Mouse (Mus musculus) heart, embryonic 13.5 days (tissue): ENCODE data around the gene Gtsf1. TPM values are rescaled to one million over a fixed set of nuclear protein-coding genes. Genes with fewer than 3 reads are reported as not detected.
"Not testable (repeated sequence)": the region's sequence is repeated elsewhere in the genome, so short reads cannot be mapped to it uniquely, and the experiment has no call there.

Experiments used
- ATAC-seq: fragments of 200-750 bp; cut with Nextera tagmentation; 2 replicates; pipeline ENCODE4 v1.8.0; 2017; ENCODE audit warnings: moderate TSS enrichment; ENCODE audit not compliant: insufficient number of reproducible peaks, low FRiP score, low TSS enrichment; ENCODE audit errors: extremely low read depth
- H3K27ac ChIP-seq: fragments of 300-500 bp; sonication (generic); replicated peaks from 2 replicates; pipeline ENCODE4 v1.5.1; 2015; ENCODE audit warnings: moderate library complexity, mild to moderate bottlenecking, inconsistent platforms
- H3K27me3 ChIP-seq: fragments of 300-500 bp; sonication (generic); replicated peaks from 2 replicates; pipeline ENCODE4 v1.6.1; 2015; ENCODE audit warnings: mild to moderate bottlenecking, inconsistent platforms
- H3K36me3 ChIP-seq: fragments of 300-500 bp; sonication (generic); 2 replicates; pipeline ENCODE4 v1.6.1; 2015; ENCODE audit warnings: mild to moderate bottlenecking, inconsistent platforms
- H3K4me1 ChIP-seq: fragments of 300-500 bp; sonication (generic); 2 replicates; pipeline ENCODE4 v1.6.1; 2015; ENCODE audit warnings: inconsistent platforms
- H3K4me2 ChIP-seq: fragments of 300-500 bp; sonication (generic); 2 replicates; pipeline ENCODE4 v1.6.1; 2015; ENCODE audit warnings: inconsistent platforms, mild to moderate bottlenecking, moderate library complexity
- H3K4me3 ChIP-seq: fragments of 300-500 bp; sonication (generic); 2 replicates; pipeline ENCODE4 v1.5.1; 2015; ENCODE audit warnings: moderate library complexity, mild to moderate bottlenecking, inconsistent platforms
- H3K9ac ChIP-seq: fragments of 300-500 bp; sonication (generic); 2 replicates; pipeline ENCODE4 v1.6.1; 2015; ENCODE audit warnings: inconsistent platforms, mild to moderate bottlenecking, moderate library complexity
- H3K9me3 ChIP-seq: fragments of 300-500 bp; sonication (generic); 2 replicates; pipeline ENCODE4 v1.6.1; 2016; ENCODE audit warnings: inconsistent platforms
- WGBS: fragments of 180-500 bp; shearing (Covaris S2); methylation state at CpG from one replicate; pipeline ENCODE4 v1.1.7; 2015; ENCODE audit warnings: mixed read lengths; 5-methylcytosine and 5-hydroxymethylcytosine counted together
- polyA plus RNA-seq: library from polyadenylated mRNA; unstranded; fragments of >200 nt; fragmentation: Nextera tagmentation; extraction: Ambion mirVana; gene quantifications from 2 replicates; pipeline ENCODE4 v1.2.1, GENCODE M21; 2015

The Gtsf1 gene
- 41.5 and 52.4 TPM in 2 replicates for polyA plus RNA-seq

GRCm38 (mm10) chr15:103430241-103430640, at the start of gene Gtsf1:
Gene Gtsf1 (minus strand): TSS chr15:103430470.
- 82% methylated on average over 16 of the region's 16 CpGs for WGBS
- Histone ChIP-seq H3K27me3 (no peaks in the 10 kb centered on the region), H3K9ac (no peak within 1 kb of the TSS), H3K27ac (no peak within 1 kb of the TSS), H3K4me2 (no peak within 1 kb of the TSS), H3K36me3 (no peaks in the 10 kb centered on the region), H3K4me1 (no peaks in the 10 kb centered on the region), H3K4me3 (no peak within 1 kb of the TSS), H3K9me3 (no peaks in the 10 kb centered on the region)
- ATAC-seq = no peak

DNA sequence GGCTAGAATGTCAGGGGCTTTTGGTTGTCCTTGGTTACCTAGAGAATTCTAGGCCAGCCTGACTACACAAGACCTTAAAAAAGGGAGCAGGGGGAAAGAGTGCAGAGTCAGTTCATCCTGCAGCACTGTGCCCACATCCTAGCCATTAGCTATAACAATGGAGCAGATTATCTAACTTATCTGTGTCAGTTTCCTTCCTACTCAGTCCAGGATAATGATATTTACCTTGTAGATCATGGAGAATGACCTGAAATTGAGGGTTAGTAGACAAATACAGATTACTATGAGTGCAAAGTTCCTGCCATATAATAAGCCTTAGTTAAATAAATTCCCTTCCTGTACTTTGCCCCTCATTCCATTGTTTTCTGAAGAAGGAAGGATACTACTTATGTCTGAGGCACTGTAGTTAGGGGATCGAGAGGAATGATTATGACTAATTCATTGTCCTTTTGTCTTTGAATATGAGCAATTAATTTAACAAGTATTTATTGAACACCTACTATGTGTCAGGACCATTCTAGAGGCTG, 48.9 kb upstream of the Gtsf1 start:
- H3K36me3 ChIP-seq = no peaks in the 10 kb centered on the region
- ATAC-seq = no peak
- WGBS = 59% methylated on average over 1 of the region's 1 CpGs
- H3K4me3 ChIP-seq = no peak overlapping the region
- H3K27ac ChIP-seq = no peak overlapping the region
- no peak overlapping the region for H3K4me2 ChIP-seq
- H3K9ac ChIP-seq = no peak overlapping the region
- no peaks in the 10 kb centered on the region for H3K27me3 ChIP-seq
- H3K9me3 ChIP-seq = no peaks in the 10 kb centered on the region
- H3K4me1 ChIP-seq = no peaks in the 10 kb centered on the region

DNA sequence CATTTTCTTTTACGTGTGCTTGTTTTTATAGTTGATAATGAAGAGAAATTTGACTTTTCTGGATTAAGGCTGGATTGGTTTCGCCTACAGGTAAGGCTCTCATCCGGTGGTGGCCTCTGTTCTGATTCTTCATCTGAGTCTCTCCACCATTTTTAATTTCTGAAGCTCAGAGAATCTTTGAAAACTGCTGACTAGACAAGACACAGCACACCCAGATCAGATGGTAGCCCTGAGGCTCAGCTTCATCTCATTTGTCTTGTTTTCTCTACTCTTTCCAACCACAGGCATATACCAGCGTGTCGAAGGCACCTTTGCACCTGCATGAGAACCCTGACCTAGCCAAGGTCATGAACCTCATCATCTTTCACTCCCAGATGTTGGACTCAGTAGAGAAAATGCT, 43.5 kb upstream of the Gtsf1 start:
- Histone ChIP-seq H3K27ac (no peak overlapping the region), H3K36me3 (no peaks in the 10 kb centered on the region), H3K9ac (no peak overlapping the region), H3K9me3 (no peaks in the 10 kb centered on the region), H3K4me2 (no peak overlapping the region), H3K27me3 (no peaks in the 10 kb centered on the region), H3K4me3 (no peak overlapping the region), H3K4me1 (peaks cover 13% of the 10 kb centered on the region)
- 79% methylated on average over 5 of the region's 5 CpGs for WGBS
- ATAC-seq = no peak

- Histone ChIP-seq H3K9me3 (no peaks in the 10 kb centered on the region), H3K4me3 (no peak overlapping the region), H3K4me2 (no peak overlapping the region), H3K9ac (no peak overlapping the region), H3K27ac (no peak overlapping the region), H3K27me3 (no peaks in the 10 kb centered on the region), H3K4me1 (peaks cover 13% of the 10 kb centered on the region), H3K36me3 (no peaks in the 10 kb centered on the region)
- WGBS = 77% methylated on average over 7 of the region's 7 CpGs
- no peak for ATAC-seq
These were observed 42.9 kb upstream of the Gtsf1 start for GRCm38 (mm10) chr15:103473182-103473581.

DNA sequence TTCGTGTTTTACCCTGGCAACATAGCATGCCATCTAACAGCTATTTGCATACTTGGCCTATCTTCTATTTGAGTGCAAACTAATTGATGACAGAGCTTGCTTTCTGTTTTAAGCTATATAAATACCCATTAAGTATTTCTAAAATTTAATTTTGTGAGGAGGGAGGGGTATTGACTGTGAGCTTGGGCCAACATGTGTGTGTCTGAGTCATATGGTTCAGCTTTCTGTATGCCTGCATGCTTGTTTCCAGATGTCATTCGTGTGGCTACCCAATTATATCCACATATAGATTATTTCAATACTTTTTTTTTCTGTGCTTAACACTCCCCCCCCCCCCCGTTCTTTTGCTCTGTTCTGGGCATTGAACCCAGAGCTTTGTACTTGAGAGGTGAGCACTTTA, 42.0 kb upstream of the Gtsf1 start:
- Histone ChIP-seq H3K9me3 (no peaks in the 10 kb centered on the region), H3K27ac (no peak overlapping the region), H3K4me1 (peaks cover 13% of the 10 kb centered on the region), H3K36me3 (no peaks in the 10 kb centered on the region), H3K4me2 (no peak overlapping the region), H3K4me3 (no peak overlapping the region), H3K9ac (no peak overlapping the region), H3K27me3 (no peaks in the 10 kb centered on the region)
- WGBS = 74% methylated on average over 3 of the region's 3 CpGs
- ATAC-seq = no peak

- H3K27me3 ChIP-seq = no peaks in the 10 kb centered on the region
- H3K9me3 ChIP-seq = no peaks in the 10 kb centered on the region
- 67% methylated on average over 7 of the region's 7 CpGs for WGBS
- H3K36me3 ChIP-seq = no peaks in the 10 kb centered on the region
- no peak for ATAC-seq
- H3K4me2 ChIP-seq = no peak overlapping the region
- H3K27ac ChIP-seq = no peak overlapping the region
- H3K4me1 ChIP-seq = peaks cover 13% of the 10 kb centered on the region
- H3K4me3 ChIP-seq = no peak overlapping the region
- no peak overlapping the region for H3K9ac ChIP-seq
These were observed 41.4 kb upstream of the Gtsf1 start for GRCm38 (mm10) chr15:103471488-103472194.

- no peak for ATAC-seq
- 63% methylated on average over 7 of the region's 7 CpGs for WGBS
- no peak overlapping the region for H3K4me2 ChIP-seq
These were observed 32.4 kb upstream of the Gtsf1 start for GRCm38 (mm10) chr15:103462539-103463261.

DNA sequence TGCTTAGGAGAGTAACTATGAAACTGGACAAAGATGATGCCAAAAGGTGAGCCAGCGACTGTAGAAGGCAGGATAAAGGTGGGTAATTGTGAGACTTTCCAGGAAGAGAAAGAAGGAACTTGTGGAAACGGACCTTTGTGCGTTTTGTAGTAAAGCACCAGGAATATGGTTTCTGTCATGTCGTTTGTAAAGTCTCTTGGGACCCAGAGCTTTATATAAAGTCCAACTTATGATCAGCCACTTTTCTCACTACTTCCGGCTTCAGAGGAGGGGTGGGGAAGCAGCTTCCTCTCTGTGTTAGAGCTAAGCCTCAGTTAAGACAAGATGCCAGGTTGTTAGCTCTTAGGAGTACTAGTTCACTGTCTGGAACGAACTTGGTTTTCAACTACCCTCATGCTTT, 24.2 kb upstream of the Gtsf1 start:
- Histone ChIP-seq H3K4me2 (no peak overlapping the region), H3K27ac (no peak overlapping the region), H3K27me3 (no peaks in the 10 kb centered on the region), H3K4me1 (no peaks in the 10 kb centered on the region), H3K36me3 (no peaks in the 10 kb centered on the region), H3K9me3 (no peaks in the 10 kb centered on the region), H3K9ac (no peak overlapping the region), H3K4me3 (no peak overlapping the region)
- 79% methylated on average over 6 of the region's 6 CpGs for WGBS
- ATAC-seq = no peak

More at GRCm38 (mm10) chr15:103462539-103463261, 32.4 kb upstream of the Gtsf1 start:
- H3K27ac ChIP-seq = no peak overlapping the region
- no peaks in the 10 kb centered on the region for H3K27me3 ChIP-seq
- H3K9me3 ChIP-seq = no peaks in the 10 kb centered on the region
- no peaks in the 10 kb centered on the region for H3K4me1 ChIP-seq
- H3K36me3 ChIP-seq = no peaks in the 10 kb centered on the region
- H3K4me3 ChIP-seq = no peak overlapping the region
- H3K9ac ChIP-seq = no peak overlapping the region

DNA sequence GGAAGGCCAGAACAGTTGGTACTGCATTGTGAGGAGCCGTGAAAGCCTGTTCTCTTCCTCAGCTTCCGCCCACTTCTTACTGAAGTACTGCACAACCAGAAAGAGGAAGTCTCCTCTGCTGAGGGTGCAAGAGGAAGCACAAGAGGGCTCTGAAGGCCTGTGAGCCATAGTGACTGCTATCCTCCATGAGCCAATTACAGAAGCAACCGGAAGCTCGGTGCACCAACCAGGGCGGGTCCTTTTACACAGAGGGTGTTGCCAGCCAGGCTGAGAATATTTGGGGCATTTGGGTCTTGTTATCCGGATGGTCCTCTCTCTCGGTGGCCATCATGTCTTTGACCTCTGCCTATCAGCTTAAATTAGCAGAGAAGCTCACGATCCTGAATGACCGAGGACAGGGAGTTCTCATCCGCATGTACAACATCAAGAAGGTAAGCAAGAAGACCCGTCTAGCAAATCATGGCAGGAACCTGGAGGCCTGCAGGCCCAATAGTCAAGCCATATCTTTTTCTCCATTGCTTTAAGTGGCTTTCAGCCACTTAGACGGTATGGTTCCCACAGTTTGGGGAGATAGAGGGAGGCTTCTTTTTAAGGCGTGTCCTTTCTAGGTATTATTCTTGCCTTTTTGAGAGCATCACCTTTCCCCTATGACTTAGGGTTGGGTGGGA, 23.4 kb upstream of the Gtsf1 start, which contains the start of gene Nckap1l:
Gene Nckap1l, plus strand, starts transcription at position 244 of the 668 bp plus-strand sequence.
- Histone ChIP-seq H3K27ac (no peak within 1 kb of the TSS), H3K36me3 (no peaks in the 10 kb centered on the region), H3K27me3 (no peaks in the 10 kb centered on the region), H3K9ac (no peak within 1 kb of the TSS), H3K9me3 (no peaks in the 10 kb centered on the region), H3K4me2 (no peak within 1 kb of the TSS), H3K4me1 (no peaks in the 10 kb centered on the region), H3K4me3 (no peak within 1 kb of the TSS)
- WGBS = 73% methylated on average over 13 of the region's 13 CpGs
- ATAC-seq = no peak

GRCm38 (mm10) chr15:103448369-103448768, 18.1 kb upstream of the Gtsf1 start, which contains the start of gene Gtsf2:
Gene Gtsf2 (minus strand): TSS chr15:103448469.
- Histone ChIP-seq H3K27ac (no peak within 1 kb of the TSS), H3K9ac (no peak within 1 kb of the TSS), H3K4me3 (no peak within 1 kb of the TSS), H3K36me3 (no peaks in the 10 kb centered on the region), H3K9me3 (no peaks in the 10 kb centered on the region), H3K4me1 (no peaks in the 10 kb centered on the region), H3K27me3 (no peaks in the 10 kb centered on the region), H3K4me2 (no peak within 1 kb of the TSS)
- 48% methylated on average over 3 of the region's 3 CpGs for whole genome bisulfite sequencing
- ATAC-seq = no peak

DNA sequence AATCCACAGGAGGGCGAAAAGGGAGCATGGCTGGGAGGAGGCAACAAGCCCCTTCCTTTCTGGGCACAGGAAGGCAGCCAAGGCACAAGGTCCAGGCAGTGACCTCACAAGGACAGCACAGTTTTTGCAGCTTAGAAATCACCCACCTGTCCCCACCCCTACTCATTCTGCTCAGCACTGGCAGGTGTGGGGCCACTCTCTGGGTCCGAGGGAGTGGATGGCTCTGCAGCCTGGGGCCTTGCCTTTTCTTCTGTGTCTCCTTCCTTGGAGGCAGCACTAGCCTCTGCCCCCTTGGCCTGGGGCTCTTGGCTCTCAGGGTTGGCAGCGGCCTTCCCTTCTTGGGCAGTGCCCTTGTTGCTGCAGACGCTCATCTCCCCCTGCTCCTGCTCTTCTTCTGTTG, 15.7 kb upstream of the Gtsf1 start:
- not testable (repeated sequence) for H3K4me2 ChIP-seq, H3K9ac ChIP-seq, H3K27me3 ChIP-seq, ATAC-seq, H3K36me3 ChIP-seq, H3K4me3 ChIP-seq, H3K4me1 ChIP-seq, H3K27ac ChIP-seq, H3K9me3 ChIP-seq
- 60% methylated on average over 4 of the region's 4 CpGs for WGBS
